Mouse (Mus musculus) WW6 (cell line): ENCODE data around the gene Nsun7.

ENCODE experiments used
- DNase-seq: peaks from one replicate; pipeline ENCODE4 v3.0.0-alpha.2; 2013; ENCODE audit warnings: low read depth, low spot score

Gene Nsun7

GRCm38 (mm10) chr5:66279650-66280049 is 20.0 kb downstream of the Nsun7 start:
- no peak for DNase-seq

GRCm38 (mm10) chr5:66280742-66281141 is 21.0 kb downstream of the Nsun7 start:
- DNase-seq: peak; percentile 9

GRCm38 (mm10) chr5:66294106-66294625 is 34.5 kb downstream of the Nsun7 start:
- DNase-seq: no peak

GRCm38 (mm10) chr5:66294952-66295351 is 35.3 kb downstream of the Nsun7 start:
- DNase-seq: no peak

GRCm38 (mm10) chr5:66296116-66296515 is 36.4 kb downstream of the Nsun7 start:
- no peak for DNase-seq

- no peak for DNase-seq
Observed at GRCm38 (mm10) chr5:66298856-66299255, 39.2 kb downstream of the Nsun7 start.

- DNase-seq: no peak
Observed at GRCm38 (mm10) chr5:66300576-66300975, 40.9 kb downstream of the Nsun7 start.

- DNase-seq: no peak
Observed at GRCm38 (mm10) chr5:66302085-66302815, 42.6 kb downstream of the Nsun7 start.

- DNase-seq: no peak
Observed at GRCm38 (mm10) chr5:66302873-66303272, 43.2 kb downstream of the Nsun7 start.

GRCm38 (mm10) chr5:66304300-66305067 is 44.8 kb downstream of the Nsun7 start:
- DNase-seq: no peak

- no peak for DNase-seq
Observed at GRCm38 (mm10) chr5:66305511-66305910, 45.8 kb downstream of the Nsun7 start.

GRCm38 (mm10) chr5:66310328-66310727 is 50.6 kb downstream of the Nsun7 start:
- DNase-seq: no peak

- no peak for DNase-seq
Observed at GRCm38 (mm10) chr5:66310806-66311205, 51.1 kb downstream of the Nsun7 start.

- no peak for DNase-seq
Observed at GRCm38 (mm10) chr5:66315791-66316190, 56.1 kb downstream of the Nsun7 start.

- peak; percentile 45 for DNase-seq
Observed at GRCm38 (mm10) chr5:66319341-66319740, 59.6 kb downstream of the Nsun7 start.

GRCm38 (mm10) chr5:66319827-66320404 is 60.2 kb downstream of the Nsun7 start:
- no peak for DNase-seq

- DNase-seq: no peak
Observed at GRCm38 (mm10) chr5:66323131-66323530, 63.4 kb downstream of the Nsun7 start.

GRCm38 (mm10) chr5:66323603-66324002 is 63.9 kb downstream of the Nsun7 start:
- no peak for DNase-seq

- no peak for DNase-seq
Observed at GRCm38 (mm10) chr5:66326395-66326794, 66.7 kb downstream of the Nsun7 start.

- DNase-seq: no peak
Observed at GRCm38 (mm10) chr5:66327949-66328726, 68.4 kb downstream of the Nsun7 start.

GRCm38 (mm10) chr5:66328766-66329165 is 69.1 kb downstream of the Nsun7 start:
- DNase-seq: no peak

GRCm38 (mm10) chr5:66330806-66331205 is 71.1 kb downstream of the Nsun7 start:
- DNase-seq: no peak
